Mouse (Mus musculus): ENCODE results near the gene Tuba4a.

The Tuba4a gene

GRCm38 (mm10) chr1:75219531-75219930 is at the start of gene Tuba4a:
Gene Tuba4a (minus strand): TSS chr1:75219865.
- no peak for DNase-seq

GRCm38 (mm10) chr1:75264091-75264880 is 44.6 kb upstream of the Tuba4a start, which contains the start of gene Ptprn:
Gene Ptprn (minus strand): TSS chr1:75264502.
- DNase-seq: peak; percentile 78

- peak; percentile 51 for DNase-seq
Measured at GRCm38 (mm10) chr1:75262969-75263951, 43.6 kb upstream of the Tuba4a start.

GRCm38 (mm10) chr1:75261278-75261677 is 41.6 kb upstream of the Tuba4a start:
- no peak for DNase-seq

- DNase-seq: no peak
Measured at GRCm38 (mm10) chr1:75255516-75256046, 35.9 kb upstream of the Tuba4a start.

GRCm38 (mm10) chr1:75254625-75255013 is 35.0 kb upstream of the Tuba4a start:
- DNase-seq: no peak

GRCm38 (mm10) chr1:75253849-75254624 is 34.4 kb upstream of the Tuba4a start:
- DNase-seq: peak; percentile 90

- DNase-seq: no peak
Measured at GRCm38 (mm10) chr1:75253029-75253428, 33.4 kb upstream of the Tuba4a start.

GRCm38 (mm10) chr1:75252308-75252707 is 32.6 kb upstream of the Tuba4a start:
- DNase-seq: no peak

- peak; percentile 87 for DNase-seq
Measured at GRCm38 (mm10) chr1:75251112-75251970, 31.7 kb upstream of the Tuba4a start.

- DNase-seq: no peak
Measured at GRCm38 (mm10) chr1:75250498-75250897, 30.8 kb upstream of the Tuba4a start.

- DNase-seq: no peak
Measured at GRCm38 (mm10) chr1:75248041-75248772, 28.5 kb upstream of the Tuba4a start.

- DNase-seq: no peak
Measured at GRCm38 (mm10) chr1:75247071-75247930, 27.6 kb upstream of the Tuba4a start.

GRCm38 (mm10) chr1:75244836-75245235 is 25.2 kb upstream of the Tuba4a start:
- no peak for DNase-seq

- DNase-seq: no peak
Measured at GRCm38 (mm10) chr1:75244175-75244826, 24.6 kb upstream of the Tuba4a start.

GRCm38 (mm10) chr1:75243411-75243810 is 23.7 kb upstream of the Tuba4a start:
- DNase-seq: no peak

GRCm38 (mm10) chr1:75239591-75239990 is 19.9 kb upstream of the Tuba4a start:
- DNase-seq: no peak

- peak; percentile 89 for DNase-seq
Measured at GRCm38 (mm10) chr1:75236117-75237050, 16.7 kb upstream of the Tuba4a start, which contains the start of gene Dnajb2. Gene Dnajb2 (plus strand): TSS chr1:75236406.
